Mouse (Mus musculus): Measurements from ENCODE around the gene Zfp644.

DNA sequence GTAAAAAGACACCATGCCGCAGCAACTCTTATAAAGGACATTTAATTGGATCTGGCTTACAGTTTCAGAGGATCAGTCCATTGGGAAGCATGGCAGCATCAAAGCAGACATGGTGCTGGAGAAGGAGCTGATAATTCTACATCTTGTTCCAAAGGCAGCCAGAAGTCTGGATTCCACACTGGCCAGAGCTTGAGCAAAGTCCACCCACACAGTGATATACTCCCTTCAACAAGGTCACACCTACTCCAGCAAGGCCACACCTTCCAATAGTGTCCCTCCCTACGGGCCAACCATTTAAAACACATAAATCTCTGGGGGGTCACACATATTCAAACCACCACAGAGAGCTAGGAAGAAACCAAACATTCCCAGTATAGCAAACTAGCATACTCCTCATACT is 84.9 kb downstream of the Zfp644 start:
- TF ChIP-seq CTCF (IDR thresholded peaks at IDR 0.05; ENCODE audit: low read depth, low read length) = no peak
- no peak for TF ChIP-seq POLR2A (IDR thresholded peaks at IDR 0.05; ENCODE audit: extremely low read depth, insufficient read depth, low read length)

All from liver, adult 2 months (tissue).